Mouse (Mus musculus): Measurements from ENCODE around the gene Specc1. TPM values are rescaled to one million over a fixed set of nuclear protein-coding genes. Genes with fewer than 3 reads are reported as not detected.
A peak's percentile ranks its signal among the peaks of the same experiment; 100 is the strongest.

The Specc1 gene
- polyA plus RNA-seq, 1 experiment = 65.0 TPM

DNA sequence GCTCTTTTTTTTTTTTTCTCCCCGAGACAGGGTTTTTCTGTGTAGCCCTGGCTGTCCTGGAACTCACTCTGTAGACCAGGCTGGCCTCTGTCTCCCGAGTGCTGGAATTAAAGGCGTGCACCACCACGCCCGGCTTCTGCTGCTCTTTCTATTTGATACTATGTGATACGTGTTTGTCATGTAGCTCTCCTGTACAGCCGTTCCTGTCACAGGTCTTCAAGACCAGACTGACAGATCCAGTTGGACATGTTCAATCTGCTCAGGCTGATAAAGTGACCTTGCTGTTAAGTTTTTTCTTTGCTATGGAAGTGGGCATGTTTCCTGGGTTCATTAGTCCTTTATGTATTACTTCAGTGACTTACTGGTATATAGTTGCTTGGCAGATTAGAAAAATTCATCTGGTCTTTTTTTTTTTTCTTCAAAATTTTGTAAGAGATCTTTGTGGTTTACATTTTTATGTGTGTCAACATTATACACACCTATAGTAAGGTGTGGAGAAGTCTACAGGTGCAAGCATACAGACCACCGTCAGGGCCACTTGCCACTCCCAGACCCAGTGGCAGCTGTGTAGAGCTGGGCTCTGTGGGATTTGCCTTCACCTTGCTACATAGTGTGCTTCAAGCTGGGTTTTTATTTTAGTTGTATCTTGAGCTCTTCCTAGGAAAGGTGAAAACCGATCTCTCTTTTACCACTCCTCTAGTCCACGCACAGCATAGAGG, 221.0 kb downstream of the Specc1 start:
- no peak overlapping the region for H3K27ac ChIP-seq (ENCODE audit: insufficient read depth, low read depth, low read length)
- no peak for TF ChIP-seq POLR2A (IDR thresholded peaks at IDR 0.05; ENCODE audit: borderline replicate concordance, low read depth, low read length)
- TF ChIP-seq CTCF (IDR thresholded peaks at IDR 0.05; ENCODE audit: low read depth, low read length) = no peak
- H3K4me1 ChIP-seq (ENCODE audit: control insufficient read depth, insufficient read depth, low read length) = no peaks in the 10 kb centered on the region
- H3K4me3 ChIP-seq (ENCODE audit: insufficient read depth, low read length) = no peak overlapping the region

DNA sequence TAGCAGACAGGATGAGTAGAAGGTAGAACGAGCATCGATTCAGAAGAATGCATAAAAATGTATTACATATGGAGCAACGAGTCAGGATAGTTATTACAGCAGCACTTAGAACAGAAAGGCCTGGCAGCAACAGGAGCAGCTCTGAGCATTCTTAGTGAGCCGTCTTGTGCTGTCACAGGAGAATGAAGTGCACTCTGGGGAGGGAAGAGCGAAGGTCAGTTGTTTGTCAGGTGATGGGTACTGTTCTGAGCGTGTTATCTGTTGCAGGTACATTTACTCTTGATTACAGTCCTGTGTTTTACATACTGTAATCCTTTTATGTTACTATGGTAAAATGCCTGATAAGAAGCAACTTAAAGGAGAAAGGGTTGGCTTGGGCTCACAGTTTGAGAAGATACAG, 224.2 kb downstream of the Specc1 start:
- Histone ChIP-seq H3K4me3 (ENCODE audit: insufficient read depth, low read length) (no peak overlapping the region), H3K4me1 (ENCODE audit: control insufficient read depth, insufficient read depth, low read length) (peaks cover 11% of the 10 kb centered on the region), H3K27ac (ENCODE audit: insufficient read depth, low read depth, low read length) (no peak overlapping the region)
- no peak for TF ChIP-seq CTCF (IDR thresholded peaks at IDR 0.05; ENCODE audit: low read depth, low read length)
- TF ChIP-seq POLR2A (IDR thresholded peaks at IDR 0.05; ENCODE audit: borderline replicate concordance, low read depth, low read length) = no peak

DNA sequence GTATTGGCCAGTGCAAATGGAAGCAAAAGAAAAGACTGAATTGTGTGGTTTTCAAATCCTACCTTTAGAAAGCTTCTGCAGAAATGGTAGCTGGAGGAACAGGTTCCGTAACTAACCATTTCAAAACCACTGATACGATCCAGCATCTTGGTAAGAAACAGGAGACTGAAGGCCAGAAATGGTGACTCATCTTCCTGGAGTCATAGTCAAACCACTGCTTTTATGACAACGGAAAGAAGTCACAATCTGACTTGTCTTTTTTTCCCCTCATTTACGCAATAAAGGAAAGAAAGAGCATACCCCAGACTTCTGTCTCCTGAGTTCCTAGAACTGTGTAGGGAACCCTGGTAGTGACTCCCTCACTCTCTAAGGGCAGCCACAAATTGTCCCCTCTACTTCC, 228.3 kb downstream of the Specc1 start:
- Histone ChIP-seq H3K4me1 (ENCODE audit: control insufficient read depth, insufficient read depth, low read length) (peaks cover 28% of the 10 kb centered on the region), H3K4me3 (ENCODE audit: insufficient read depth, low read length) (no peak overlapping the region), H3K27ac (ENCODE audit: insufficient read depth, low read depth, low read length) (peak overlapping the region; percentile 43)
- no peak for TF ChIP-seq CTCF (IDR thresholded peaks at IDR 0.05; ENCODE audit: low read depth, low read length)
- no peak for TF ChIP-seq POLR2A (IDR thresholded peaks at IDR 0.05; ENCODE audit: borderline replicate concordance, low read depth, low read length)

DNA sequence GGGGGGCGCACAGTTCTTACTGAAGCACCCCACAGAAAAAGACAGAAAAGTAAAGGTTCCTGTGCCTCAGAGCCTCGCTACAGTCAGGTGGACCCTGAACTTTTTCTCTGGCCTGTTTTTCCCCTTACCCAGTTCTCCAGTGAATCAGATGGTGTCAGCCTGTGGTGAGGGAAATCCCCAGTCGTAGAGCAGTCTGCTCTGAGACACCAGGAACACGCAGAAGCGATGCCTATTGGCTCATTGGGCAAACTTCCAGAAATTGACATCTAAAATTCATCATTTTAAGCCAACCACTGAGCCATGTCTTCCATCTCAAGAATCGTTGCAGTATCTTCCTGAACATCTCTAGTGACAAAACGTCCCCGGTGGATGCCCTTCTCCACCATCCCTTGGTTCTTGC, 230.5 kb downstream of the Specc1 start:
- Histone ChIP-seq H3K27ac (ENCODE audit: insufficient read depth, low read depth, low read length) (no peak overlapping the region), H3K4me3 (ENCODE audit: insufficient read depth, low read length) (no peak overlapping the region), H3K4me1 (ENCODE audit: control insufficient read depth, insufficient read depth, low read length) (peaks cover 28% of the 10 kb centered on the region)
- TF ChIP-seq POLR2A (IDR thresholded peaks at IDR 0.05; ENCODE audit: borderline replicate concordance, low read depth, low read length) (no peak), CTCF (IDR thresholded peaks at IDR 0.05; ENCODE audit: low read depth, low read length) (no peak)

DNA sequence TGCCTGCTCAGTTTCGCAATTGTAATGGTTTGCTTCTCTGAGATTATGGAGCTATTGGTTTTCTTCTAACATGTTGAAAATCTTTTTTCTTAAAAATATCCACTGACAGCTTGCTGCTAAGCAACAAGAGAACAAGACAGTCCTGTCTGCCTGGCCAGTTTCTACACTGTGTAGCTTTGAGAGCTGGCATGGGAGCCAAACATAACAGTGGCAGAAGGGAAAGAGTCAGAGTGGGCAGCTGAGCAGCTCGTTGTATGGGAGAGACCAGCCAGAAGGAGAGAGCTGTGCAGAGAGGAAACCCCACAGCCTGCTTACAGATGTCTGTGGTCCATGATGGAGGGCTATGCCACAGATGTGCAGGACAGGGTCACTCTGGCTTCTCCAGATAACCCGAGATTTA, 235.5 kb downstream of the Specc1 start:
- no peak overlapping the region for H3K27ac ChIP-seq (ENCODE audit: insufficient read depth, low read depth, low read length)
- H3K4me1 ChIP-seq (ENCODE audit: control insufficient read depth, insufficient read depth, low read length) = peaks cover 10% of the 10 kb centered on the region
- no peak overlapping the region for H3K4me3 ChIP-seq (ENCODE audit: insufficient read depth, low read length)
- TF ChIP-seq POLR2A (IDR thresholded peaks at IDR 0.05; ENCODE audit: borderline replicate concordance, low read depth, low read length) = no peak
- TF ChIP-seq CTCF (IDR thresholded peaks at IDR 0.05; ENCODE audit: low read depth, low read length) = no peak

DNA sequence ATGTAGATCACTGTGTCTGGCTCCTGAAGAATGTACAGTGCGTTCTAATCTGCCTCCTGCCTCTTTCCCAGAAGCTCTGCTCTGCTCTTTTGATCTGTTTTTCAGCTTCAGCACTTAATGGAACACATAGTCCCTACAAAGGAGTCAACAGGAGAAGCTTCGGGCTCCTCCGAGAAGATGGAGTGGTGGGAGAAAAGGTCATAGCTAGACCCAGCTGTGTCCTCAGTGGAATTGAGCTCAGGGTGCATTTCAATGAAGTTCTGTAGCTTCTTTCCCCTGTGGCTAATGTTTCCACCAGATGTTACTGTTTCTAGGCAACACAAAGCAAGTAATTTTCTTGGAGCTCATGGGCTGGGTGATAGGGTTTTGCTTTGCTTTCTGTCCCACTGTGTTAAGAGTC, 236.6 kb downstream of the Specc1 start:
- TF ChIP-seq CTCF (IDR thresholded peaks at IDR 0.05; ENCODE audit: low read depth, low read length) (no peak), POLR2A (IDR thresholded peaks at IDR 0.05; ENCODE audit: borderline replicate concordance, low read depth, low read length) (no peak)
- peaks cover 3% of the 10 kb centered on the region; the same call in 1 of the 2 replicates for H3K4me1 ChIP-seq (ENCODE audit: control insufficient read depth, insufficient read depth, low read length)
- no peak overlapping the region for H3K4me3 ChIP-seq (ENCODE audit: insufficient read depth, low read length)
- no peak overlapping the region for H3K27ac ChIP-seq (ENCODE audit: insufficient read depth, low read depth, low read length)

DNA sequence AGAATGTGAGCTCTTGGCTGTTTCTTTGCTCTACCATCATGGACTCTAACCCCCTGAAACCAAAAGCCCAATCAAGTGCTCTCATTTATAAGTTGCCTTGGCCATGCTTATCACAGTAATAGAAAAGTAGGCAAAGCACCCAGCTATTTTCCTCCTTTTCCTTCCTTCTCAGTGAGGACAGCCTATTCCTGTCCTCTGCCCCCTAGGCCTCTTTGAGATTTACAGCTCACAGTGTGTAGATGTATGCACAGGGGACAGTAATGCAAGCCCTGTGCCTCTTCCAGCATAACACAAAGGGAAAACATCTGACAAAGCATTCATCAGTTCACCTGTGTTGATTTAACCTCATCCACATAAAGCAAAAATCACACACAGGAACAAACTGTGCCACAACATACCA, 237.7 kb downstream of the Specc1 start:
- TF ChIP-seq CTCF (IDR thresholded peaks at IDR 0.05; ENCODE audit: low read depth, low read length) (no peak), POLR2A (IDR thresholded peaks at IDR 0.05; ENCODE audit: borderline replicate concordance, low read depth, low read length) (no peak)
- Histone ChIP-seq H3K27ac (ENCODE audit: insufficient read depth, low read depth, low read length) (no peak overlapping the region), H3K4me1 (ENCODE audit: control insufficient read depth, insufficient read depth, low read length) (peaks cover 3% of the 10 kb centered on the region; the same call in 1 of the 2 replicates), H3K4me3 (ENCODE audit: insufficient read depth, low read length) (no peak overlapping the region)

DNA sequence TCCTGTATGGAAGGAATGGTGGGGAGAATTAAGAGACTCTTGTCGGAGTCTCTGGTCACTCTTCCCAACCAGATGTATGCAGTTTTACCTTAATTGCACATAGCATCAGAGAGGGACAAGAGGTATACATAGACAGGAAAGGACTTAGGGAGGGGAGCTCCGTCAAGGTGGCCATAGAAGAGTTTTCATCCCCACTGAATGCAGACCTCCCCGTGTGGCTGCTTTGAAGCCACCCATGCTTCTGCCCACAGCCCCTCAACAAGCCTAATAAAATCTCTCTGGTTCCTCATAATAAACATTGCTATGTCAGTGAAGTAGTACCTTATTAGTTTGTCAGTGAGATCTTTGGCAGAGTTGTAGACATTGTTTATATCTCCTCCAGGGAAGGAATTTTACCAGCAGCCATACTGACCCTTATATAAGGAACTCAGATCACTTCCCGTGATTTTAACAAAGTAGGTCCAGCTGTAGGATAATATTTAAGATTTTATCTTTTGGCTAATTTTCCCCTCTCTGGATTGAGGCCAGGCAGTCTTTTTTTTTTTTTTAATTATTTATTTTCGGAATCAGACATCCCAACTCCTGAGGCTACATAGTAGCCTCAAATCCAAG, 244.4 kb downstream of the Specc1 start:
- Histone ChIP-seq H3K4me1 (ENCODE audit: control insufficient read depth, insufficient read depth, low read length) (no peaks in the 10 kb centered on the region), H3K27ac (ENCODE audit: insufficient read depth, low read depth, low read length) (no peak overlapping the region), H3K4me3 (ENCODE audit: insufficient read depth, low read length) (no peak overlapping the region)
- TF ChIP-seq POLR2A (IDR thresholded peaks at IDR 0.05; ENCODE audit: borderline replicate concordance, low read depth, low read length) (no peak), CTCF (IDR thresholded peaks at IDR 0.05; ENCODE audit: low read depth, low read length) (no peak)

DNA sequence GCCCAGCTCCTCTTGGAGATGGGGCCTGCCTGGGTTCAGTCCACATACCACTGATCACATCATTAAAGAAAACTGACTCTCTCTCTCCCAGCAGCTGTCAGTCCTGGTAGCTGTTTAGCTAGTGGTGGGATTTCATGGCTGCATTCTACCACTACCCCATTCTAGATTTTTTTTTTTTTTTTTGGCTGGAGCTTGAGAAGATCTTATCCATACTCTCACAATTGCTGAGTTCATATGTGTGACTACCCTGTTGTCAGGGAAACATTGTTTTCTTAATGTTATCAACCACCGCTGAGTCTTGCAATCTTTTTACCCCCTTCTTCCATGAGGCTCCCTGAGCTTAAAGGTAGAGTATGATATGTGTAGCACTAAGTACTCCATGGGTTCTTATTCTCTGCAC, 246.1 kb downstream of the Specc1 start:
- Histone ChIP-seq H3K4me1 (ENCODE audit: control insufficient read depth, insufficient read depth, low read length) (no peaks in the 10 kb centered on the region), H3K4me3 (ENCODE audit: insufficient read depth, low read length) (no peak overlapping the region), H3K27ac (ENCODE audit: insufficient read depth, low read depth, low read length) (no peak overlapping the region)
- no peak for TF ChIP-seq POLR2A (IDR thresholded peaks at IDR 0.05; ENCODE audit: borderline replicate concordance, low read depth, low read length)
- no peak for TF ChIP-seq CTCF (IDR thresholded peaks at IDR 0.05; ENCODE audit: low read depth, low read length)

DNA sequence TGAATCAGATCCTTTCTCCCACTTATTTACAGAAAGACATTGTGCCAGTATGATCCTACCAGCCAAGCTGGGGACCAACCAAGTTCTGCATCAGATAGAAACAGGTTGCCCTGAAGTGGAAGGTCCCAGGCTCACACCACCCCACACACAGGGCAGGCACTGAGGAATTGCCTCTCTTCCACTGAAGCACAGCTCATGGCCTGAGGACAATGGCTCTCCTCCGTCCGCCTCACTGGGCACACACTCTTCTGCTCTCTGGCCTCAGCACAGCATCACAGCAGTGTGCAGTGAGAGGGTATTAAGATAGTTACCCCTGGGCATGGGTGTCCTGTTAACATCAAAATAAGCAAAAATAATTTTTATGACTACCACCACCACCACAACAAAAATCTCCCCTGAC, 252.5 kb downstream of the Specc1 start:
- H3K4me1 ChIP-seq (ENCODE audit: control insufficient read depth, insufficient read depth, low read length) = peaks cover 7% of the 10 kb centered on the region
- H3K27ac ChIP-seq (ENCODE audit: insufficient read depth, low read depth, low read length) = no peak overlapping the region
- TF ChIP-seq CTCF (IDR thresholded peaks at IDR 0.05; ENCODE audit: low read depth, low read length) (no peak), POLR2A (IDR thresholded peaks at IDR 0.05; ENCODE audit: borderline replicate concordance, low read depth, low read length) (no peak)
- no peak overlapping the region for H3K4me3 ChIP-seq (ENCODE audit: insufficient read depth, low read length)
